Mouse (Mus musculus) MEL-GATA-1-ER (cell line): ENCODE measurements at regions not wholly inside any gene's neighbourhood (a gene's known extent, or its start where the extent isn't known, plus 50 kb on each side); places are given as distances from the start of the nearest gene placed in this dataset.

Experiments
- DNase-seq: peaks from one replicate; pipeline ENCODE4 v3.0.0-alpha.2; 2012; ENCODE audit warnings: low read depth; ENCODE audit errors: extremely low read depth

- DNase-seq = no peak
These were observed 112.1 kb upstream of the Ralgapa2 start for GRCm38 (mm10) chr2:146624207-146624606.

GRCm38 (mm10) chr2:146625166-146625751 lies 113.1 kb upstream of the Ralgapa2 start:
- no peak for DNase-seq

- DNase-seq = no peak
These were observed 114.4 kb upstream of the Ralgapa2 start for GRCm38 (mm10) chr2:146626531-146626930.

- no peak for DNase-seq
These were observed 118.0 kb upstream of the Ralgapa2 start for GRCm38 (mm10) chr2:146630179-146630578.

GRCm38 (mm10) chr2:146631098-146631497 lies 119.0 kb upstream of the Ralgapa2 start:
- DNase-seq = no peak

GRCm38 (mm10) chr2:146633329-146634070 lies 121.4 kb upstream of the Ralgapa2 start:
- DNase-seq = peak; percentile 66

GRCm38 (mm10) chr2:146637573-146637972 lies 125.4 kb upstream of the Ralgapa2 start:
- DNase-seq = no peak

- no peak for DNase-seq
These were observed 134.3 kb upstream of the Ralgapa2 start for GRCm38 (mm10) chr2:146646237-146646972.

- DNase-seq = no peak
These were observed 134.8 kb upstream of the Ralgapa2 start for GRCm38 (mm10) chr2:146646973-146647282.

- DNase-seq = no peak
These were observed 149.2 kb upstream of the Ralgapa2 start for GRCm38 (mm10) chr2:146661346-146661745.

- DNase-seq = no peak
These were observed 160.6 kb upstream of the Ralgapa2 start for GRCm38 (mm10) chr2:146672761-146673160.

- DNase-seq = no peak
These were observed 169.8 kb upstream of the Ralgapa2 start for GRCm38 (mm10) chr2:146681979-146682378.

- DNase-seq = no peak
These were observed 169.7 kb upstream of the Kiz start for GRCm38 (mm10) chr2:146685854-146686507.

GRCm38 (mm10) chr2:146688544-146688943 lies 167.1 kb upstream of the Kiz start:
- DNase-seq = no peak

GRCm38 (mm10) chr2:146693484-146693883 lies 162.2 kb upstream of the Kiz start:
- DNase-seq = no peak

GRCm38 (mm10) chr2:146694041-146694440 lies 161.6 kb upstream of the Kiz start:
- no peak for DNase-seq

- DNase-seq = no peak
These were observed 159.4 kb upstream of the Kiz start for GRCm38 (mm10) chr2:146696277-146696676.

- DNase-seq = no peak
These were observed 158.9 kb upstream of the Kiz start for GRCm38 (mm10) chr2:146696727-146697126.

- DNase-seq = no peak
These were observed 145.0 kb upstream of the Kiz start for GRCm38 (mm10) chr2:146710676-146711075.

GRCm38 (mm10) chr2:146721184-146721715 lies 134.4 kb upstream of the Kiz start:
- no peak for DNase-seq

- DNase-seq = no peak
These were observed 133.2 kb upstream of the Kiz start for GRCm38 (mm10) chr2:146722351-146723025.
